Mouse (Mus musculus): ENCODE results near the gene Borcs8. TPM values are rescaled to one million over a fixed set of nuclear protein-coding genes. Genes with fewer than 3 reads are reported as not detected.

Borcs8 gene
- total RNA-seq, 2 experiments from 2014 or later, result 43.9 to 50.8 TPM

DNA sequence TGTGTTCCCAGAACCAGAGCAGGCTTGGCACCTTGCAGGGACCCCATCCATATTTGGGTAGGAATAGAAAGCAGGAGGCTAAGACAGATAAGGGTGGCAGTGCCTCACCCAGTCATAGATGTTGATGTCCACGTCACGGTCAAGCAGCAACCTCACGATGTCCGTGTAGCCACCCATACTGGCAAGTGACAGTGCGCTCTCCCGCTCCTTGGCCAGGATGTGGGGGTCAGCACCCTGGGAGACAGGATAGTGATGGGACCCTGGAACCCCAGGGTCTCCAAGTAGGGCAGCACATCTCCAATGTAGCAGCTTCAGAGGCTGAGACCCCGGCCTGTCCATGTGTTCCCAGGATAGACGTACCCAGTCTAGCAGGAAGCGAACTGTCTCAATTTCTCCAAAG is 4.4 kb upstream of the Borcs8 start:
- no peak for DNase-seq

DNA sequence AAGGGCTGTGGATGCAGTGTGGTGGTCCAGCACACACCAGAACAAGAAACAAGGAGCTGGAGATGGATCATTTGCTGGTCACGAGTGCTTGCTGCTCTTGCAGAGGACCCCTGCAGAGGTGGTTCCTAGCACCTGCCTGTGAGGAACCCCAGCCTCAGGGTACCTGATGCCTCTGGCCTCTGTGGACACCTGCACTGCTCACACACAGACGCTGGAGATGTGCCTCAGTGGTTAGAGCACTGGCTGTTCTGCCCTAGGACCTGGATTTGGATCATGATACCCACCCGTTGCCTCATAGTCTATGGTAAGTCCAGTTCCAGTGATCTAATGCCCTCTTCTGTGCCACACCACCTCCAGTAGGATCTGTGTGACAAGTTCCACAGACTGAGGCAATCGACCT is 2.7 kb upstream of the Borcs8 start:
- DNase-seq, result no peak

DNA sequence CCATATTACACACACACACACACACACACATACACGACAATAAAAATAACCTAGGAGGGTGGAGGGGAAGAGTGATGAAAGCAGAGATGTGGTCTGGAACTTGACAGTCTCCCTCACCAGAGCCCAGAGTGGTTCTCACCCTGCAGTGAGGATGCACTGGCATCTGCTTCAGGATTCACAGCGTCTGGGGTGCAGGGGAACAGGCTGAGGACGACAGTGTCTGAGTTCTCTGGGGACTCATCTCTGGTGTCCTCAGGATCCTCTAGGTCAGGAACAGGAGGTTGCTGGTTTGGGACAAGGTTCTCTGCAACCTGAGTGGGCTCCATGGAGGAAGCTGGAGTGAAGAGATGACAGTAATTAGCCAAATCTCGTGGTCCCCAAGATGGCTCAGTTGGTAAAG is 1.4 kb upstream of the Borcs8 start:
- no peak for DNase-seq

DNA sequence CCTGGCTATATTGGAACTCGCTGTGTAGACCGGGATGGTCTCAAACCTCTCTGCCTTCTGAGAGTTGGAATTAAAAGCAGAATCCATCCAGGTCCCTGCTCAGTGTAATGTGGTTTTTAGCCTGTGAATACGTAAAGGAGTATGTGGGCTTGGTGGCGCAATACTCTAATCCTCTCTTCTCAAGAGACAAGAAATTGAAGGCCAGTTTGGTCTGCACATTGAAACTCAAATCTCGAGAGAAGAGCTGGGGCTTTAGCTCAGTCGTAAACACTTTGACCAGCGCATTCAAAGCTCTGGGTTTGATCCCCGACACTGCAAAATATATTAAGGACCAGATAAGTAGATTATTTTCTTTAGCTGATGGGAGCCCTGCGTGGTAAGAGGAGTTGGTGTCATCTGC is 682 bp downstream of the Borcs8 start:
- DNase-seq, result no peak

DNA sequence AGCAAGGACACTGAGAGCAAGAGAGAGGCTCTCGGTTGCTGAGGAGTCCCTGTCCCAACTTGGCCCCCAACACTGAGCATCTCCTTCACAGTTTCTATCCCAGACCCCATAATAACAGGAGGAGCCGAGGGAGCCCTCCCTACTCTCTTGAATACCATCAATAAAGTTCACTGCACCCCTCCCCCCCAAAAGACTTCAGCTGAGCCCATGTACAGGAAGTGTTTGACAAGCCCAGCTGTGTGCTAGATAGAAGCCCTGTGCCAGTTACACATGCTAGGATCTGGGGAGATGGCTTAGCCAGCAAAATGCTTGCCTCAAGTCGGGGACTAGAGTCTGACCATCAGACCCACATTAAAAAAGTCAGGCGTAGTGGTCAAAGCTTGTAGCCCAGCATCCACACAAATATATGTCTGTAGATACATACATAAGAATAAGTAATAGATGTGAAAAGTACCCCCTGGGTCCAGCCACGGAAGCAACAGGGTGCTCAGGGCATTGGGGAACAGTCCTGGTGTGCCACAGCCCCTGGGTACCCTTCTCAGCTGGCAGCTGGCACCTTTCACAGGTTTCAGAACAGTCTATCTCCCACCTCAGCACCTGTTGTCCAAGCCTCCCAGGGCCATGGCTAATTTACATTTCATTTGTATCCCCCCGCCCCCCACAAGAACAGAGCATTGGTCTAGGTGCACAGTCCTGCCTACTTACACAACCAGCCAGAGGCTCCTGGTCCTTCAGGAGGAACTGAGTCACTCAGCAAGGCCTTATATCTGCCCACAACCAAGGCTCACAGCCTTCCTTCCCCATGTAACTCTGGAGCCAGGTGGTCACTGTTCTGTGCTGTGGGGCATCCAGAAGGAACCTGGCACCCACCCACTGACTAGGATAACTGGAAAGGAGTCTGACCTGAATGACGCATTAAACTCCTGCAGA is 8.6 kb downstream of the Borcs8 start:
- no peak for DNase-seq

DNA sequence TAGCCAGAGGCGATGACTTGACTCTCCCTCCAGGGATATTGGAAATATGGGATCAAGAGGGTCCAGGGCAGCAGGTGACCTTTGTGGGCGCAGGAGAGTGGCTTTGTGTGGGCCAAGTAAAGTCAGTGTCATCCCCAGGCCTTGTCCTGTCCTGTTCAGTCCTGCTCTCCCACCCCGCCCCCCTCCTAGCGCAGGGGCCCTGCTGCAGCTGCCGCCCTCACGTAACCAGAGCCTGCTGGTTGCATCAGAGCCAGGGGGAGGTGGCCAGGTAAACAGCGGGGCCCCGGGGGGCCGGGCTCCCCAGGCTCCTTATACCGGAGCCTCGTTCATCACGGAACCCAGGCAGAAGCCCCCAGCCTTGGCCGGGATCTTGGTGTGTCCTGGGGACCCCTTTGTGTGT is 10.9 kb downstream of the Borcs8 start:
- no peak for DNase-seq

DNA sequence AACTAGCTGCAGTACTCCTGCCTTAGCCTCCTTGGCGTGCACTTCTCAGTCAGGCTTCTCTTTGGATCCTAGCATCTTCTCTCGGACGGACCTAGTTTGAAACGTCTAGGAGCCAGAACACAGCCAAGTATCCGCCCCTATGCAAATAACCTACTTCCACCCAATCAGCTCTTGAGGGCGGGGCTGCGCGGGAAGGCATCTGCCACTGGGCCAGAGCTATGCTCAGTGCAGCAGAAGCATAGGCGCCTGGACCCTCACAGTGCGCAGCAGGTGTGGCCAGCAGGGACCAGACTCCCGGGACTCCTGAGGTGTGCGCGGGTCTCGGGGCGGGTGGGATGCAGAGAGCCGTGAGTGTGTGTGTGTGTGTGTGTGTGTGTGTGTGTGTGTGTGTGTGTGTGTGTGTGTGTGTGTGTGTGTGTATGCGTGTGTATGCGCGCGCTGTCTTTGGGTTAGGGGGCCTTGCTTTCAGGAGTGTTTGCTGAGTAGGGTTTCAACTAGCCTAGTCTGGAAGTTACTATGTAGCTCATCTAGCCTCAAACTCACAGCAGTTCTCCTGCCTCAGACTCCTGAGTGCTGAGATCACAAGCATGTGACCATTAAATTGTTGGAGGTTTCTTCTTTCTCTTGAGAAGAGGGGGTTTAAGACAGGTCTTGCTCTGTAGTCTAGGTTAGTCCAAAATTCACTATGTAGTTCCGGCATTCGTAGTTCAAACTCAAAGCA is 13.4 kb downstream of the Borcs8 start:
- peak; percentile 47 to 49 for DNase-seq

GRCm38 (mm10) chr8:70157240-70157800 is 18.0 kb downstream of the Borcs8 start:
- no peak for DNase-seq

DNA sequence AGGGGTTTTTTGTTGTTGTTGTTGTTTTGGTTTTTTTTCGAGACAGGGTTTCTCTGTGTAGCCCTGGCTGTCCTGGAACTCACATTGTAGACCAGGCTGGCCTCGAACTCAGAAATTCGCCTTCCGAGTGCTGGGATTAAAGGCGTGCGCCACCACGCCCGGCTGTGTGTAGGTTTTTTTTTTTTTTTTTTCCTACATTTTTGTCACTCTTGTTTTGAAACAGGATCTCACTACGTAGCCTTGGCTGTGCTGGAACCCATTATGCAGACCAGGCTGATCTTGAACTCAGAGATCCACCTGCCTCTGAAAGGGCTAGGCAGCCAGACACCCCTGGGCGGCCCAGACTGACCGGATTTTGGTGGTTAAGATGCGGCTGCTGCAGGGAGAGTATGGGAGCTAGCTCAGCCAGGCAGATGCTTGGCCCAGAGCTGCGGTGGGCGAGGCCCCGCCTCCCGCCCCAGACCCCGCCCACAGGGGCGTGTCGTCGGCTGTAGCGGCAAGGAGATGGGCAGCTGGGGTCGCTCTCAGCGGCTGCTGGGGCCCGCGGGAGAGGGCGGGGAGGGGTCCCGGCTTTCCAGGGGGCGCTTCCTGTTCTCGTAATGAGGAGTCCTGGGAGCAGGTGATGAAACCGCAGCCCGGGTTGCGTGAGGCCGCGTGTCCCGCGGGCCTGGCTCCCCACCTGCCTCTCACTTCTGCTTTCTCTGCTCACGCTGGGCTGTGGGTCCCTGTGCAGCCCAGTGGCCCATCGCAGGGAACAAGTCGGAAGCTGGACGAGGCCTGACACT is 19.0 kb downstream of the Borcs8 start:
- peak; percentile 50 to 64 for DNase-seq

- DNase-seq, result no peak
Observed at GRCm38 (mm10) chr8:70159211-70159610, 19.9 kb downstream of the Borcs8 start.

DNA sequence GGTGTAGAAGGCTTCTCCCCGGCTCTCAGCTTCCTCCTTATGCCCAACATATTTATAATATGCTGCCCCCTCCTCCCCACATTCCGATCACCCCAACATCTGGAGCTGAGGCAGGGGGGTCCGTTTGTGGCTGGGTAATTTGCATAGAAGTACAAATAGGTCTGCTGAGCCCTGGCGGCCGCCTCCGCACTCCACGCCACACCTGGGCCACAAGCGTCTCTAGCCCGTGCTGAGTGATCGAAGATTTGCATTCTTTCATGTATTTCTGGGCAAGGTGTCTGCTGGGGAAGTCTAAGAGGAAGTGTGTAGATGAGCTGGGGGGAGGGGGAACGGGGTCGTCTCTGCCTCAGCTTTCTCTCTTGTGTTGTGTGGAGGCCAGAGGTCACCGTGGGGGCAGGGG is 20.7 kb downstream of the Borcs8 start:
- DNase-seq, result no peak

- no peak for DNase-seq
Observed at GRCm38 (mm10) chr8:70163316-70163715, 24.0 kb downstream of the Borcs8 start.

DNA sequence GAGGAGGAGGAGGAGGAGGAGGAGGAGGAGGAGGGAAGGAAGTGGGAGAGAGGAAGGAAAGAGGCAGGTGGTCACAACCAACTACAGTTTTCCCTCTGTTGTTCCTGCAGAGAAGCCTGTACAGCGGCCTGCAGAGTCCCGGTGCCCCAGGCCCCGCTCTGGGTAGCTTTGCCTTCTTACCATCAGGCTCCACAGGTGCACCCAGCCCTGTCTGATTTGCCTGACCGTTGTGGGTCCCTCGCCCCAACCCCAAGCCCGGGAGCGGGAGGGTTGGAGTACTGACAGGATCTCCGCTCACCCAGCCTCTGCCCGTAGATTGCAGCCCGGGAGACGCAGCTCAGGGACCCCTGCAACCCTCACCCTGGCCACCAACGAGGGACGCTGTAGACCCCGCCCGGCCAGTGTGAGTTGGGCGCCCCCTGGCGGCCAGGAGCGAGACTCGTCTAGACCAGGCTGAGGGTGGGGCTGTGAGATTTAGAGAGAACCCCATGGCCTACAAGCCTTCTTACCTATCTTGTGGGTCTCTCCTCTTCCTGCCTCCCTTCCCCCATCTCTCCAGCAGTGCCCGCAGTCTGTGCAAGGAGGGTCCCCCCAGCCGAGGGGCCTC is 27.3 kb downstream of the Borcs8 start:
- peak; percentile 39 to 50 for DNase-seq

DNA sequence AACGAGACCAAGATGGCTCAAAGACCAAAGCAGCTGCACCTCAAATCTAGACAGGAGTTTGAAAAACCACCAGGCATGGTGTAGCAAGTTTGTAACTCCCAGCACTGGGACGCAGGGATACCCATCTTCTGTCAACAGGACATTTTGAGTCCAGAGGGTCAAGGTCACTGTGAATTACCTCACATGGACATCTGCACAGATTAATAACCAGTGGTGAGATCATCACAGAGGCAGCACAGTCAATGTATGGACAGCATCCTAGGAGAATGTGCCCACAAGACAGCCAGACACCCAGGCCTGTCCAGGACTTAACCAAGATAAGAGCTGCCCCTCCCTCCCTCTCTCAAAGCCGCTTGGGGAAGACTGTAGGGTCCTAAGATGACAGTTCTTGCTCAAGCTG is 30.8 kb downstream of the Borcs8 start:
- no peak for DNase-seq

DNA sequence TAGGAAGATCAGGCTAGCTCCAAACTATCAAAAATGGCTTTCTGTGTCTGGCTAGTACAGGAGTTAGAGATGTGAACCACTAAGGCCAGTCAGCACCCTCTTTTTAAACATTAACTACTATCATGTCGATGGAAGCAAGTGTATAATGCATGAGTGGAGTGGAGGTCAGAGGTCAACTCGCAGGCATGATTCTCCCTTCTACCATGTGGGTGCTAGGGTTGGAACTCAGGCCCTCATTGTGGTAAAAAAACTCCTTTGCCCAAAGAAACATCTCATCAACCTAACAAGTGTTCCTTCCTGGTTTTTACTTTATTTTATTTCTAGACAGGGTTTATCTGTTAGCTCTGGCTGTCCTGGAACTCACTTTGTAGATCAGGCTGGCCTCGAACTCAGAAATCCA is 31.4 kb downstream of the Borcs8 start:
- DNase-seq, result no peak

DNA sequence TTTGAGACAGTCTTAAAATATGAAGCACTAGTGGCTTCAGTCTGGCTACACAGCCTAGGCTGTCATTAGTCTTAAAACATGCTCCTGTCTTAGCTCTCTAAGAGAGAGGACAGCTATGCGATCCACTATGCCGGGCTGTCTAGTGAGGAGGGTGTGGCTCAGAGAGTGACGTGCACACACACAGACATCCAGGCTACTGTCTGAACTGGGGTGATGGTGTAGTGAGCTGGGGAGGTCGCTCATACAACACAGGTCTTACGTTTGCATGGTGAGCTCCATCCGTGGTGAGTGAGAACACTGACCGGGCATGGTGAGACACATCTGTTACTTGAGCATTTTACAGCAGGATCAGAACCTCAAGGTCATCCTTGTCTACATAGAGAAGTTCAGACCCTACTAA is 31.9 kb downstream of the Borcs8 start:
- DNase-seq, result no peak

DNA sequence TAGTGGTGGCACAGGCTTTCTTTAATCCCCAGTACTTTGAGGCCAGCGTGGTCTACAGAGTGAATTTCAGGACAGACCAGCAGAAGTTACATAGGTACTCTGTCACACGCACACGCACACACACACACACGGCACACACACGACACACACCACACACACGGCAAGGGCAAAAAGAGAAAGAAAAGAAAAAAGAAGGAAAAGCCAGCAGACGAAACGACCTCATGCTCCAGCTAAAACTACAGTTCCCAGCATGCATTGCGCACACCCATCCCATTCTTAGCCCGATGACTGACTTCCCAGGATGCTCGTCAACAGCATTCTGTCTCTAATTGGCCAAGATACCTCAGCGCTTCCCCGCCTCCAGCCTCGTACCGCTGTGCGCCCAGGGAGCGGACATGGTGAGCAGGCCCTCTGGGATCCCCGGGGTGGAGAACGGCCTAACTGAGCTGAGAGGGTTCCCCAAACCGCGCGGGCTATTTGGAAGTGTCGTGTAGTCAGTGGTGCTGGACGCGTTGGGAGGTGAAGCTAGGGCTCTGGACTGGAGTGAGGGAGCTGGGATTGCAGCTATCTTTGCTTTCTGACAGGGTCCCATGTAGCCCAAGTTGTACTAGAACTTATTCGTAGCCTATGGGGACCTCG is 32.9 kb downstream of the Borcs8 start, which contains the start of gene Tmem161a:
TSS of gene Tmem161a (plus strand) at position 314 of the 639 bp plus-strand sequence.
- peak; percentile 90 for DNase-seq

DNA sequence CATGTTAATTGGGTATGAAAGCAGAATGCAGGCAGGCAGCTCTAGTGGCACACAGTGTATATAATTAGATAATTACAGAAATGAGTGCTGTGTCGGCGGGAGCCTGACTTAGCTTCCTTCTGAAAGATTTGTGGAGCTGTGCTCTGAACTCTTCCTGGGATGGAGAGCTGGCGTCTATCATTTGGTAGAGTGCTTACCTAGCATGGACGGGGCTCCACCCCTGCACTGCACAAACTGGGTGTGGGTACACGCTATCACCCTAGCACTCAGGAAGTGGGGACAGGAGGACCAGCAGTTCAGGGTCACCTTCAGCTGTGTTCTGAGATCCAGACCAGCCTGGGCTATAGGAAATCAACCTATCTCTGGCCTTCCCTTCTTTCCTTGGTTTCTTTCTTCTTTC is 34.0 kb downstream of the Borcs8 start:
- no peak for DNase-seq

GRCm38 (mm10) chr8:70174079-70174478 is 34.8 kb downstream of the Borcs8 start:
- no peak for DNase-seq

GRCm38 (mm10) chr8:70178231-70178630 is 38.9 kb downstream of the Borcs8 start:
- no peak for DNase-seq

- DNase-seq, result no peak
Observed at GRCm38 (mm10) chr8:70179082-70179481, 39.8 kb downstream of the Borcs8 start.
